Mouse (Mus musculus) heart, embryonic 14.5 days (tissue): ENCODE results near the gene Krt2. TPM values are rescaled to one million over a fixed set of nuclear protein-coding genes. Genes with fewer than 3 reads are reported as not detected.

ENCODE experiments used
- ATAC-seq: fragments of 200-750 bp; cut with Nextera tagmentation; 2 replicates; pipeline ENCODE4 v1.8.0; 2017; ENCODE audit warnings: low read depth, moderate TSS enrichment; ENCODE audit not compliant: insufficient number of reproducible peaks, insufficient read depth, low FRiP score
- H3K27ac ChIP-seq, 2 experiments: fragments of 200-500 bp in 1 of 2; fragments of 300-500 bp in 1 of 2; sonication (generic) in 1 of 2; replicated peaks in 1 of 2; 2 replicates each; pipeline ENCODE4 v1.5.1; 2012 to 2014; ENCODE audit warnings: low read depth in 2 of 2, low read length in 2 of 2, control low read depth in 1 of 2, mild to moderate bottlenecking in 1 of 2, mixed read lengths in 1 of 2; ENCODE audit not compliant: control insufficient read depth in 1 of 2, insufficient read depth in 1 of 2
- H3K27me3 ChIP-seq: fragments of 300-500 bp; sonication (generic); 2 replicates; pipeline ENCODE4 v1.6.1; 2014; ENCODE audit warnings: mild to moderate bottlenecking, low read length, control low read depth; ENCODE audit not compliant: control insufficient read depth, insufficient read depth
- H3K36me3 ChIP-seq: fragments of 300-500 bp; sonication (generic); 2 replicates; pipeline ENCODE4 v1.6.1; 2014; ENCODE audit warnings: mild to moderate bottlenecking, control low read depth, low read length, mixed read lengths; ENCODE audit not compliant: control insufficient read depth, insufficient read depth
- H3K4me1 ChIP-seq, 2 experiments: fragments of 200-500 bp in 1 of 2; fragments of 300-500 bp in 1 of 2; sonication (generic) in 1 of 2; 2 replicates each; pipeline ENCODE4 v1.6.1; 2012 to 2014; ENCODE audit warnings: low read length in 2 of 2, control low read depth in 1 of 2, mixed read lengths in 1 of 2; ENCODE audit not compliant: control insufficient read depth in 2 of 2, insufficient read depth in 2 of 2
- H3K4me2 ChIP-seq: fragments of 300-500 bp; sonication (generic); 2 replicates; pipeline ENCODE4 v1.6.1; 2014; ENCODE audit warnings: mild to moderate bottlenecking, low read length
- H3K4me3 ChIP-seq, 2 experiments: fragments of 200-500 bp in 1 of 2; fragments of 300-500 bp in 1 of 2; sonication (generic) in 1 of 2; 2 replicates each; pipeline ENCODE4 v1.5.1; 2012 to 2014; ENCODE audit warnings: low read length in 2 of 2, mild to moderate bottlenecking in 2 of 2, control low read depth in 1 of 2, low read depth in 1 of 2, moderate library complexity in 1 of 2; ENCODE audit not compliant: control insufficient read depth in 1 of 2, insufficient read depth in 1 of 2
- H3K9ac ChIP-seq: fragments of 300-500 bp; sonication (generic); 2 replicates; pipeline ENCODE4 v1.6.1; 2014; ENCODE audit warnings: mild to moderate bottlenecking, low read length
- H3K9me3 ChIP-seq: fragments of 300-500 bp; sonication (generic); 2 replicates; pipeline ENCODE4 v1.6.1; 2016; ENCODE audit warnings: low read length, control low read depth; ENCODE audit not compliant: control insufficient read depth
- WGBS: fragments of 180-500 bp; shearing (Covaris S2); extraction: QIAGEN DNeasy Blood & Tissue Kit; methylation state at CpG from one replicate; pipeline ENCODE4 v1.1.7; 2014; 5-methylcytosine and 5-hydroxymethylcytosine counted together
- polyA plus RNA-seq: library from polyadenylated mRNA; unstranded; fragments of >200 nt; fragmentation: Nextera tagmentation; extraction: Ambion mirVana; gene quantifications from 2 replicates; pipeline ENCODE4 v1.2.1, GENCODE M21; 2014

Krt2 gene
- polyA plus RNA-seq, 1 experiment from 2014 or later: not detected

GRCm38 (mm10) chr15:101854294-101854693, 36.3 kb upstream of the Krt2 start:
- Histone ChIP-seq H3K27me3 (peaks cover 66% of the 10 kb centered on the region), H3K27ac (no peak overlapping the region), H3K9me3 (no peaks in the 10 kb centered on the region), H3K4me3 (no peak overlapping the region), H3K9ac (no peak overlapping the region), H3K36me3 (no peaks in the 10 kb centered on the region), H3K4me2 (no peak overlapping the region), H3K4me1 (peaks cover 0 to under 1% of the 10 kb centered on the region in 2 experiments; a peak in 1 of 4 replicates)
- no peak for ATAC-seq
- WGBS: 11% methylated on average over 5 of the region's 5 CpGs

GRCm38 (mm10) chr15:101852571-101852970, 34.6 kb upstream of the Krt2 start:
- Histone ChIP-seq H3K27ac (no peak overlapping the region), H3K4me2 (no peak overlapping the region), H3K4me1 (no peaks in the 10 kb centered on the region), H3K36me3 (no peaks in the 10 kb centered on the region), H3K27me3 (peaks cover 53% of the 10 kb centered on the region), H3K4me3 (no peak overlapping the region), H3K9me3 (no peaks in the 10 kb centered on the region), H3K9ac (no peak overlapping the region)
- 42% methylated on average over 5 of the region's 5 CpGs for WGBS
- no peak for ATAC-seq

GRCm38 (mm10) chr15:101850694-101851093, 32.7 kb upstream of the Krt2 start, which contains the start of gene Krt1:
Krt1 (minus strand) TSS chr15:101850794.
- Histone ChIP-seq H3K4me3 (no peak within 1 kb of the TSS), H3K9ac (no peak within 1 kb of the TSS), H3K9me3 (no peaks in the 10 kb centered on the region), H3K36me3 (no peaks in the 10 kb centered on the region), H3K27ac (no peak within 1 kb of the TSS), H3K4me1 (no peaks in the 10 kb centered on the region), H3K27me3 (peaks cover 52% of the 10 kb centered on the region), H3K4me2 (no peak within 1 kb of the TSS)
- no peak for ATAC-seq
- 65% methylated on average over 6 of the region's 6 CpGs for WGBS

GRCm38 (mm10) chr15:101845971-101846403, 28.0 kb upstream of the Krt2 start:
- Histone ChIP-seq H3K27ac (no peak overlapping the region), H3K4me2 (peak overlapping the region; percentile 84), H3K27me3 (peaks cover 30% of the 10 kb centered on the region), H3K4me3 (peak overlapping the region; percentile 44 to 50), H3K9ac (peak overlapping the region; percentile 70), H3K9me3 (no peaks in the 10 kb centered on the region), H3K36me3 (no peaks in the 10 kb centered on the region), H3K4me1 (no peaks in the 10 kb centered on the region; a peak in 1 of 4 replicates)
- WGBS: under 1% methylated on average over 37 of the region's 37 CpGs
- no peak for ATAC-seq

GRCm38 (mm10) chr15:101843192-101843591, 25.2 kb upstream of the Krt2 start:
- Histone ChIP-seq H3K4me2 (no peak overlapping the region), H3K4me3 (no peak overlapping the region), H3K27me3 (peaks cover 27% of the 10 kb centered on the region), H3K27ac (no peak overlapping the region), H3K4me1 (no peaks in the 10 kb centered on the region; a peak in 1 of 4 replicates), H3K9me3 (no peaks in the 10 kb centered on the region), H3K36me3 (no peaks in the 10 kb centered on the region), H3K9ac (no peak overlapping the region)
- 58% methylated on average over 9 of the region's 9 CpGs for WGBS
- no peak for ATAC-seq

- H3K27ac ChIP-seq: no peak overlapping the region
- 63% methylated on average over 5 of the region's 5 CpGs for WGBS
- H3K4me1 ChIP-seq: no peaks in the 10 kb centered on the region
- no peak overlapping the region for H3K4me2 ChIP-seq
- no peak overlapping the region for H3K4me3 ChIP-seq
- no peak for ATAC-seq
- no peak overlapping the region for H3K9ac ChIP-seq
- H3K27me3 ChIP-seq: peaks cover 6% of the 10 kb centered on the region; the same call in 1 of the 2 replicates
- no peaks in the 10 kb centered on the region for H3K9me3 ChIP-seq
- H3K36me3 ChIP-seq: no peaks in the 10 kb centered on the region
Measured at GRCm38 (mm10) chr15:101834784-101835328, 16.9 kb upstream of the Krt2 start.

GRCm38 (mm10) chr15:101833131-101833530, 15.2 kb upstream of the Krt2 start:
- no peak overlapping the region for H3K27ac ChIP-seq
- H3K4me3 ChIP-seq: no peak overlapping the region
- no peaks in the 10 kb centered on the region for H3K4me1 ChIP-seq
- WGBS: 44% methylated on average over 6 of the region's 6 CpGs
- H3K27me3 ChIP-seq: no peaks in the 10 kb centered on the region
- H3K36me3 ChIP-seq: no peaks in the 10 kb centered on the region
- H3K4me2 ChIP-seq: no peak overlapping the region
- no peaks in the 10 kb centered on the region for H3K9me3 ChIP-seq
- H3K9ac ChIP-seq: no peak overlapping the region
- ATAC-seq: no peak

GRCm38 (mm10) chr15:101829441-101829840, 11.5 kb upstream of the Krt2 start:
- Histone ChIP-seq H3K27ac (no peak overlapping the region), H3K4me3 (no peak overlapping the region), H3K27me3 (no peaks in the 10 kb centered on the region; the same call in 1 of the 2 replicates), H3K36me3 (no peaks in the 10 kb centered on the region), H3K9ac (no peak overlapping the region), H3K4me2 (no peak overlapping the region), H3K4me1 (no peaks in the 10 kb centered on the region), H3K9me3 (no peaks in the 10 kb centered on the region)
- WGBS: 65% methylated on average over 5 of the region's 5 CpGs
- no peak for ATAC-seq
